Mouse (Mus musculus): Measurements from ENCODE around the gene Fbxw4. TPM values are rescaled to one million over a fixed set of nuclear protein-coding genes. Genes with fewer than 3 reads are reported as not detected.
A peak's percentile ranks its signal among the peaks of the same experiment; 100 is the strongest.

Gene Fbxw4
- total RNA-seq (2018; cell fraction: chromatin; rRNA removed): 100 to 1,000 TPM in 3 of 26 experiments, 10 to 100 TPM in 23; 20.5 to 114 (median 83.3) TPM
- total RNA-seq (2018; cell fraction: cytosol; rRNA removed): 10 to 100 TPM; 23.9 to 56.7 (median 42.6) TPM
- 10 to 100 TPM; 19.8 to 71.1 (median 51.0) TPM for total RNA-seq (2018; cell fraction: nucleus; rRNA removed)
- polyA plus RNA-seq (2018): 18.7 to 53.4 TPM (median 32.9 TPM) in 3 replicates

DNA sequence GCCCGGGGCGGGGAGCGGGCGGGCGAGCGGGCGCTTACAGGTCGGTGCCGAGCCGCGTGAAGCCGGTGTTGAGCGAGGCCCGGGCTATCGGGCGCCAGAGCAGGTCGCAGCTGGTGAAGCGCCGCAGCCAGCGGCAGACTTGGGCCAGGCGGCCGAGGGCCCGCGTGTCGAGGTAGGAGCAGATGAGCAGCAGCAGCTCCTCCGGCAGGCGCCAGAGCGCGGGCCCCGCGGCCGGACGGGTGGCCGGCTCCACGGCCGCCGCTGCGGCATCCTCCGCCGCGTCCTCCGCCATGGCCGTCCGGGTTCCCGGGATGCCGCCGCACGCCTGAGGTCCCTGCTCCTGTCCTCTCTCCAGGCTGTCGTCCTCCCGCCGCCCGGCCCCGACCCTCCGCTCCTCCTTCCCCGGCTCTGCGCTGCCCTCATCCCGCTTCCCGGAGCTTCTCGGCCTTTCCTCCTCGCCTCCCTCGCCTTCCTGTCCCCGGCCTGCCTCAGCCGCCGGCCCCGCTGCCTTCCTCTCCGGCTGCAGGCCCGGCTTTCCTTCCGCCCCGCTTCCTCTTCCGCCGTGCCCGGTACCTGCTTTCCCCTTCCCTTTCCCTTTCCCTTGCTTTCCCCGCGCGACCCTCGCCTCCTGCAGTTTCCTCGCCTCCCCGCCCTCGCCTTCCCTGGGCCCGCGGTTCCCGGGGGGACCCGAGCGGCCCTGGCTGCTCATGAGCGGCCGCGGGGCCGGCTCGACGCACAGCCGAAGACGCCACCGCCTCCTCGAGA lies at the start of gene Fbxw4:
TSS of gene Fbxw4 (minus strand) at position 575 of the 765 bp plus-strand sequence.
- H3K79me2 ChIP-seq (ENCODE audit: inconsistent target): peaks cover 45% of the 10 kb centered on the region
- H3K36me3 ChIP-seq (ENCODE audit: inconsistent target): no peaks in the 10 kb centered on the region
- peak within 1 kb of the TSS; percentile 40 for H3K27ac ChIP-seq
- WGBS (ENCODE audit: missing documents): under 1% methylated on average over 93 of the region's 94 CpGs
- H3K4me3 ChIP-seq (ENCODE audit: inconsistent target): peak within 1 kb of the TSS; percentile 48

DNA sequence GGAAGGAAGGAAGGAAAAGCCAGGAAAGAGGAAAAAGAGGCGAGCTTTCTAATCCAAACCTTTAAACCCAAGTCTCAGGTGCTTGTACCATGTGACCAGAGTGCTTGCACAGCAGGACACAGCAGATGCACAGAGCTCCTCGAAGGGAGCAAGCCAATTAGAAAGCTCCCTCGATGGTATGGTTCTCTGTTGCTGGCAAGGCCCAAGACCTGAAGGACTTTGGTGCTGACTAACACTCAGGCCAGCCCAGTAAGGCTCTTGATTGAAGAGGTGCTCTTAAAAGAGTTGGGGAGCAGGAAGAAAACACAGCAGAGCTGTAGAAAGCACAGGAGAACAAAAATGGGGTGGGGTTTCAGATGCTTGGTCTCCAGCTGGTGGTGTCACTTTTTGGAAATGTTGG lies 48.6 kb upstream of the Fbxw4 start:
- Histone ChIP-seq H3K79me2 (ENCODE audit: inconsistent target) (no peaks in the 10 kb centered on the region), H3K27ac (no peak overlapping the region), H3K4me3 (ENCODE audit: inconsistent target) (no peak overlapping the region), H3K36me3 (ENCODE audit: inconsistent target) (no peaks in the 10 kb centered on the region)
- WGBS (ENCODE audit: missing documents): 72% methylated on average over 3 of the region's 3 CpGs

DNA sequence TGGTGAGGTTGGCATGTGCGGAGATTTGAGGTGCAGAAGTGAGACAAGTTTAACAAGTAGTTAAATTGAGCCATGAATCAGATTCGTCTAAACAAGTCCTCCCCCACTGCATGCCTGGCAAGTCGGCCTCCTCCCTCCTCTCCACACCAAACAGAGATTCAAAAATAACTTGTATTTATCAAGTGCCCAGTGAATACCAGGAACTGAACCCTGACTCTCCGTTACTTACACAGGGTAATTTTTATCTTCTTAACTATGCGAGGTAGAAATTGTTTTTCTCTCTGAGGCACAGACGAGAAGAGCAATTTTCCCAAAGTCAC lies 36.1 kb upstream of the Fbxw4 start:
- H3K27ac ChIP-seq: no peak overlapping the region
- H3K36me3 ChIP-seq (ENCODE audit: inconsistent target): no peaks in the 10 kb centered on the region
- WGBS (ENCODE audit: missing documents): 42% methylated on average over 6 of the region's 6 CpGs

DNA sequence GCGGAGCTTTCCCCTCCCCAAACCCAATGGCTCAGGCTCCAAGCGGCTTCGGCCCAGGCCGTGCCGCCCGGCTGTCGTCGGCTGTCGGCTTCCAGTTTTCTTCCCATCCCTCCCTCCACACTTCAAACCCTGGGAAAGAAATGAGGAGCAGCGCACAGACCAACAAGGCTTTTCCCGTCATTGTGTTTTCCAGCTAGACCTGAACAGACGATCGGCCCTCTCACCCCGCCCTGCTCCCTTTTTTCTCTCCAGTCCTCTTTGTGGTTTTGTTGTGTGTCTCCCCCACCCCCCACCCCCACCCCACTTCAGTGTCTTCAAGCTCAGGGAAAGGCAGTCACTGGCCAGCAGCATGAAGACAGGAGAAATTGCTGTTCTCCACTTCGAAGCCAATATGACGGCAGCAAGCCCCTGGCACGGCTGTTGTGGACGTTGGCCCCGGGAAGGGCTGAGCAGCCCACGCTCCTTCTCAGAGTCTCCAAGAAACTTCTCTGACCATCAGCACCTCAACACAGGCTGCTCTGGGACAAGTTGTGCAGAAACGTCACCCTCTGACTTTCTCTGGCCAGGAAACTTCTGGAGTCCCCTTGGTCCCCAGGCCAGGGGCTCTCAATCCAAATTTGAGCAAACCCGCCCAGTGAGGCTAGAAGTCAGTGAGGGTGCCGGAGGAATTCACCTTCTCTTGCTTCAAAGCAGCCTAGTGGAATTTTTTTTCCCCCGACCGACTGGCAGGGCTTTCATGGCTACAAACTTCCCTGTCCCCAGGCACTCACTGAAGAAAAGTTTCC lies 35.6 kb upstream of the Fbxw4 start:
- Histone ChIP-seq H3K27ac (no peak overlapping the region), H3K79me2 (ENCODE audit: inconsistent target) (no peaks in the 10 kb centered on the region)
- WGBS (ENCODE audit: missing documents): 52% methylated on average over 24 of the region's 25 CpGs

More for the DNA sequence above, 36.1 kb upstream of the Fbxw4 start:
- Histone ChIP-seq H3K79me2 (ENCODE audit: inconsistent target) (no peaks in the 10 kb centered on the region), H3K4me3 (ENCODE audit: inconsistent target) (no peak overlapping the region)

DNA sequence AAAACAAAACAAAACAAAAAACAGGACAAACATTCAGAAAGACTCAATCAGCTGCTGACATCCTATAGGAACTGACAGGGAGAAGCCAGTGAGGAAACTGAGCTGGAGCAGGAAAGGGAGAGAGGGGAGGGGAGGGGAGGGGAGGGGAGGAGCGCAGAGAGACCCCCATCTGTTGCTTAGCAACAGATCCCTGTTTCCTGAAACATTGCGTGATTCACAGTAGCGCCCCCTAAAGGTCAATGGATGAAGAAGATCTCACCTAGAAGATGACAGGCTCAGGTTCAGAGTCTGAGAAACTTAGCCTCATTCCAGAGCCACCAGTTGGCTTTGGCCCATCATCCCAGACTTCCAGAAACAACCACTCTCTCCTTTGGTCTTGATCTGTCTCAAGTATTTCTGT lies 33.9 kb upstream of the Fbxw4 start:
- WGBS (ENCODE audit: missing documents): 54% methylated on average over 3 of the region's 3 CpGs
- Histone ChIP-seq H3K4me3 (ENCODE audit: inconsistent target) (no peak overlapping the region), H3K27ac (no peak overlapping the region), H3K36me3 (ENCODE audit: inconsistent target) (no peaks in the 10 kb centered on the region), H3K79me2 (ENCODE audit: inconsistent target) (no peaks in the 10 kb centered on the region)

More for the DNA sequence above, 35.6 kb upstream of the Fbxw4 start:
- no peak overlapping the region for H3K4me3 ChIP-seq (ENCODE audit: inconsistent target)
- no peaks in the 10 kb centered on the region for H3K36me3 ChIP-seq (ENCODE audit: inconsistent target)

DNA sequence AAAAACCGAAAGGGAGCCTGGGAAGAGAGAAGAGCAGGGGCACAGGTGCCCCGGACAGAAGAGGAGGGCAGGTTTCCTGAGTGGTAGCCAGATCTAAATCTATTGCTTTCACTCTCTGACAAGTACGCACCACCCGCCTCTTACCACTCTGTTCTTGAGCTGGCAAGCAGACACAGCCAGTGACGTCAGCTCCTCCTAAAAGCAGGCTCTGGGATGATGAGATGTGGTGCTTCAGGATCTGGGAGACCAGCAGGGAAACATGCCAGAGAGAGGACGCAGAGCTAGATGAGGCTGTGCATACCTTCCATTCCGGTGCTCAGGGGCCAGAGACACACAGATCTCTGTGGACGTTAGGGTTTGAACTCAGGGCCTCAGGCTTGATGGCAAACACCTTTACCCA lies 32.1 kb upstream of the Fbxw4 start:
- Histone ChIP-seq H3K27ac (no peak overlapping the region), H3K36me3 (ENCODE audit: inconsistent target) (no peaks in the 10 kb centered on the region), H3K79me2 (ENCODE audit: inconsistent target) (no peaks in the 10 kb centered on the region), H3K4me3 (ENCODE audit: inconsistent target) (no peak overlapping the region)
- WGBS (ENCODE audit: missing documents): 93% methylated on average over 8 of the region's 8 CpGs

DNA sequence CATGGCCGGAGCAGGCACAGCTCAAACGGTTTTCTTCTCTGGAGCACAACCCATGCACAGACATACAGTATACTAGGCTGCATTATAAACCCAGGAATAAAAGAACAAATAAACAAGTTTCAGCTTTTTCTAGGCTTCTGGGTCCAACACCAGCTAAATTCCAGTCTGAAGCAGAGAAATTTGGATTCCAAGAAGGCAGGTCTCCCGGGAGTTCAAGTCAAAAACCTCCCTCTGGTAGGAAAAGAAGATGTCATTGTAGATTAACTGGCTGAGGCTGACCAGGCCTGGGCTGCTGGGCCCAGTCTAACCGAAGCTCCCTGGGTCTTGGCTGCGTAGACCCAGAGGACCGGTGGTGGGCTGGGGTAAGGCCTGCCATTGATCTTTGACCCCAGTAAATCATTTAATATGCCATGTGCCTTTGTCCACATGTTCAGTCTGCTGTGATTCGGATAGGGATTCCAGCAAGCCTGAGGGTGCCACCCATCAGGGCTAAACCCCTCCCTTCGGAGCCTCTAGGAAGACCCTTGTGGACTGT lies 31.0 kb upstream of the Fbxw4 start:
- 91% methylated on average over 8 of the region's 8 CpGs for WGBS (ENCODE audit: missing documents)
- H3K27ac ChIP-seq: no peak overlapping the region
- no peaks in the 10 kb centered on the region for H3K36me3 ChIP-seq (ENCODE audit: inconsistent target)
- H3K4me3 ChIP-seq (ENCODE audit: inconsistent target): no peak overlapping the region
- H3K79me2 ChIP-seq (ENCODE audit: inconsistent target): no peaks in the 10 kb centered on the region

DNA sequence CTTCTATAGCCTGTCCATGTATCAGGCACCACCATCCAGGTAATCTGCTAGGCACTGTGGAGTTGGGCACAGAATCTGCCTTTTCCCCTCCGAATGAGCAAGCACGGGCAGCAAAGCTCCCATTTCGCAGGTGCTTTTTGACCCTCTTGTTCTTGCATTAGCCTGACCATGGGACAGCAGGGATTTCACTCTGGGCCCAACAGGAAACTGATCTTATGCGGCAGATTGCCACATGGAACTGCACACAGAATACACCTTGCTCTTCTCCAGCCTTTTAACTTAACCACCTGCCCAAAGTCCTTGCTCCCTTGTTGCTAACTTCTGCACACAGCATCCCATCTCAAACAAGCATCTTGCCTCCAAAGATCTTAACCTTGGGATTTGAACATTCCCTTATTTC lies 26.9 kb upstream of the Fbxw4 start:
- Histone ChIP-seq H3K27ac (no peak overlapping the region), H3K36me3 (ENCODE audit: inconsistent target) (no peaks in the 10 kb centered on the region), H3K4me3 (ENCODE audit: inconsistent target) (no peak overlapping the region), H3K79me2 (ENCODE audit: inconsistent target) (no peaks in the 10 kb centered on the region)
- 86% methylated on average over 4 of the region's 4 CpGs for WGBS (ENCODE audit: missing documents)

DNA sequence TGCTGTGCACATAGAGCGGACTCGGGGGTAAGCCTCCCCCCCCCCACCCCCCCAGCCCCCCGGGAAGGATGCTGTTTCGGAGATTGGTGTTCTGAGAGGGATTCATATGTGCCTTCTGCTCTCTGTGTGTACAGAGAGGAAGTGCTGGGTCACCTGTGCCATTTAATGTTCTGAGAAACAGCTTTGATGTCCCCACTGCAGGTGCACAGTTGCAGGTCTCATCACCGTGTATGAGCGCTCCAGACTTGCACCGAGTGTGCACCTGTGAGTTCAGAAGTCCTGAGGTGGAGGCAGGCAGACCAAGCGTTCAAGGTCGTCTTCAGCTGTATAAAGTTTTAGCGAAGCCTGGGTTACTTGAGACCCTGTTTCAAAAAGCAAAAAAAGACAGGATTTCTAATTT lies 23.6 kb upstream of the Fbxw4 start:
- no peak overlapping the region for H3K4me3 ChIP-seq (ENCODE audit: inconsistent target)
- H3K79me2 ChIP-seq (ENCODE audit: inconsistent target): no peaks in the 10 kb centered on the region
- no peaks in the 10 kb centered on the region for H3K36me3 ChIP-seq (ENCODE audit: inconsistent target)
- WGBS (ENCODE audit: missing documents): 83% methylated on average over 8 of the region's 10 CpGs
- no peak overlapping the region for H3K27ac ChIP-seq

DNA sequence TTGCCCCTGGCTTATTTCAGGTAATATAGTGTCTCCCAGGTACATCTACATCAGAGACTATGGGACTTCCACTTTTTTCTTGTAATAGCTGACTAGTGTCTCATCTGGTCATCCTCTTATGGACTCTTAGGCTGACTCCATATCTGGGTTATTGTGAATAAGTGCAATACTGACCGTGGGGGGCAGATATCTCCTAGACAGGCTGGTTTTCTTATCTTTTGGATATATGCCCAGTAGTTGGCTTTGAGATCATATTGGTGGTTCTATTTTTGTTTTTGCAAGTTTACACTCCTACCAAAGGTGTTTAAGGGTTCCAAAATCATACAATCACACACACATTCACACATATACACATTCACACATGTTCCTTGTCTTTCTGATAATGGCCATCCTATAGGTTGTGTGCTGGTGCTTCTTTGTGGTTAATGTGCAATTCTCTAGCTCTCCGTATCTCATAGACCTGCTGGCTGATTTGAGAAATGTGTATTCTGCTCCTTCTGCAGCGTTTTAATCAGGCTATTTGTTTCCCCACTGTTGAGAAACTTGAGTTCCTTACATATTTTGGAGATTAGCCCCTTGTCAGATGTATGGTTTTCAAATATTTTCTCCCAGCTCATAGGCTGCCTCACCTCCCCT lies 20.5 kb upstream of the Fbxw4 start:
- Histone ChIP-seq H3K79me2 (ENCODE audit: inconsistent target) (no peaks in the 10 kb centered on the region), H3K4me3 (ENCODE audit: inconsistent target) (no peak overlapping the region), H3K27ac (no peak overlapping the region), H3K36me3 (ENCODE audit: inconsistent target) (no peaks in the 10 kb centered on the region)
- WGBS (ENCODE audit: missing documents): 57% methylated on average over 3 of the region's 3 CpGs

DNA sequence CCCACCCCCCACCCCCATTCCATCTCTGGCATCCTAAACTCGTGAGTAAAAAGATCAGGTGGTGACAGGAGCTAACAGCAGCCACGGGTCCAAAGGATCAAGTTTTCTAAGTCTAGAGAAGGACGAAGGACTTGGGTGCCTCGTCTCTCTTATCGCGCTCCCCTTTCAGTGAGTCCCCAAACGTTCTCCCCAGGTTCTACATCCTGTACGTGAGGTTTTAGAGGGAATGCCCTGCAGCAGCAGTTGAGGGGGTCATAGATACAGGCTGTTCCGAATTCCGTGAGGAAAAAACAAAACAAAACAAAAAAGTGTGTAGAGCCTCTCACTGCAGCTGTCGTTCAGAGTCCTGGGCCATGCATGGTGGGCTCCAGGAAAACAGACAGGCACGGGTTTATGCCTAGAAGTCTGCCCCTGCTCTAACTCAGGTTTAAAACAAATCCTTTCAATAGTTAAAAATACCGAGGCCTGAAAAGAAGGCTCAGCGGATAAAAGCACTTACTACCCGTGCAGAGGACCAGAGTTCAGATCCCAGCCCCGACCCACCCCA lies 16.7 kb upstream of the Fbxw4 start:
- Histone ChIP-seq H3K27ac (no peak overlapping the region), H3K4me3 (ENCODE audit: inconsistent target) (no peak overlapping the region), H3K79me2 (ENCODE audit: inconsistent target) (no peaks in the 10 kb centered on the region), H3K36me3 (ENCODE audit: inconsistent target) (no peaks in the 10 kb centered on the region)
- 51% methylated on average over 14 of the region's 16 CpGs for WGBS (ENCODE audit: missing documents)

DNA sequence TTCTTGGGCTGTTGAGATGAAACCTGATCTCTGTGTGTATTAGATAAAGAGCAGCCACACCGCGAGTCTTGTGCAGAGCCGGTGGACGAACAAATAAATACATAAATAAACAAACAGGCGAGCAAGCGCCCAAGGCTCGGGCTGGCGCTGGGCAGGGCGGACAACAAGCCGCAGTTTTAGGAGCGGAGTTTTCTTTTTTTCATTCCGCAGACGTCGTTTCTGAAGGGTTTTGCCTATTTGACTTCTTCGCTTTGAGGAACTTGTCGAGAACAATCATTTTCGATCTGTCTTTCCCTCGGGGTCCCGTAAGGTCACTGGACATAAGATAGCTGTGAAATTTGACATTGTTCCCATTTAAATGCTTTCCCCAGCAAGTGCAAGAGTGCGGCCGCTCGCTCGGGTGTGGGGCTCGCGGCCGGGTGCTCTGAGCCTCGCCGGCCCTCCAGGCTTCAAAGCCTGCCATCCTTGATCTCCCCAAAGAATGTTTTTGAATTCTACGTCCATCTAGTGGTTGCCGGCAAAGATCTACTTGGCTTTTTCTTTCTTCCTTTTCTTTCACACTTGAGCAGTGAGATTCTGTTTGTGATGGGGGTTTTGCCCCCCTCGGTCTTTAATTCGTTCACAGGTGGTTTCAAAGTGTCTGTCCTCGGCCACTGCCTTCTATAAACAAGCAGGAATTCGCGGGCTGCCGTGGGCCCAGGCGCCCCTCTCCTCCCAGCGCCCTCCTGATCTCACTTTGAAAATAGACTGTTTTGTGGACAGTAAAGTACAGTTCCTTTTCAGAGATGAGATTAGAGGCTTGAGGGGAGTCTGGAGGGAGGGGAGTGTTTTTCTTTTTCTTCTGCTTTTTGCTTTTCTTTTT lies 15.8 kb upstream of the Fbxw4 start:
- Histone ChIP-seq H3K4me3 (ENCODE audit: inconsistent target) (peak overlapping the region; percentile 32), H3K79me2 (ENCODE audit: inconsistent target) (no peaks in the 10 kb centered on the region), H3K36me3 (ENCODE audit: inconsistent target) (no peaks in the 10 kb centered on the region), H3K27ac (no peak overlapping the region)
- 2% methylated on average over 34 of the region's 38 CpGs for WGBS (ENCODE audit: missing documents)

DNA sequence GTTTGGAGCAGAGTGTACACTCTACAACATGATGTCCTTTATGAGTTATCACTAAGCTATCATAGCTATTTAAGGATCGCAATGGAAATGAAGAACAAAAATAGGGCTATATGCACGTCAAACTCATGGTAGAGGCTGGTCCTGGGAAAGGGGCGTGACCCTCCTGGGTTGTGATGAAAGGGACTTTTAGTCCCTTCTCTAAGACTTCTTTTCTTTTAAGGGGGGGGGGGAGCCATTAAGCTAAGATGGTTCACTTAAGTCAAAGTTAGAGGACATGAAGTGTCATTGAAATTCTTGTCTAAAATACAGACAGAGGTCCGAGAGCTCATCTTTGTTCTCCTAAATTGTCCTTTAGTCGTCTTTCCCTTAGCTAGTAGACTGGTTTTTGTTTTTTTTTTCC lies 15.1 kb upstream of the Fbxw4 start:
- no peak overlapping the region for H3K27ac ChIP-seq
- WGBS (ENCODE audit: missing documents): 32% methylated on average over 5 of the region's 5 CpGs
- H3K79me2 ChIP-seq (ENCODE audit: inconsistent target): no peaks in the 10 kb centered on the region
- peak overlapping the region; percentile 32; the same call in 1 of the 2 replicates for H3K4me3 ChIP-seq (ENCODE audit: inconsistent target)
- no peaks in the 10 kb centered on the region for H3K36me3 ChIP-seq (ENCODE audit: inconsistent target)
